15 mouse cellular contexts compared by ENCODE assay signal in genomic region chr8:70089296-70089960, GRCm38 (mm10). TPM values are rescaled to one million over a fixed set of nuclear protein-coding genes. Genes with fewer than 3 reads are reported as not detected.
DNase-seq lines count a peak whose midpoint lies in the region; ATAC-seq and TF ChIP-seq lines count a peak whose summit lies in the region.
"Had no signal": no experiment of that assay in that cellular context is flagged by ENCODE, and none has a peak within 500 bp of the region (broad histone marks: within the 10 kb centered on the region; RNA-seq: fewer than 3 reads in every experiment).

No protein-coding gene starts in this region.

- no peaks in the 10 kb centered on the region for H3K9me3 ChIP-seq in midbrain, embryonic 10.5 days (replicated peaks)
- H3K9me3 ChIP-seq in midbrain, embryonic 11.5 days (ENCODE audit: control insufficient read depth, low read length), result no peaks in the 10 kb centered on the region
- H3K9me3 ChIP-seq in hindbrain, embryonic 11.5 days (ENCODE audit: control insufficient read depth, low read length), result no peaks in the 10 kb centered on the region
- no peaks in the 10 kb centered on the region for H3K9me3 ChIP-seq in midbrain, embryonic 15.5 days
- H3K9me3 ChIP-seq: limb, embryonic 12.5 days; liver, embryonic 15.5 days had no signal

- no peaks in the 10 kb centered on the region for H3K36me3 ChIP-seq in midbrain, embryonic 10.5 days
- H3K36me3 ChIP-seq in midbrain, embryonic 11.5 days (ENCODE audit: control insufficient read depth, insufficient read depth, low read length), result no peaks in the 10 kb centered on the region
- no peaks in the 10 kb centered on the region for H3K36me3 ChIP-seq in hindbrain, embryonic 11.5 days (ENCODE audit: control insufficient read depth, insufficient read depth, low read length)
- H3K36me3 ChIP-seq in midbrain, embryonic 15.5 days (replicated peaks), result peaks cover 6% of the 10 kb centered on the region; the same call in 1 of the 2 replicates
- no peaks in the 10 kb centered on the region for H3K36me3 ChIP-seq in thymus, adult 2 months (ENCODE audit: control insufficient read depth, insufficient read depth, low read length)
- H3K36me3 ChIP-seq: limb, embryonic 12.5 days; liver, embryonic 15.5 days had no signal

- no peak for TF ChIP-seq CTCF in thymus, adult 2 months (IDR thresholded peaks at IDR 0.05; ENCODE audit: borderline replicate concordance, control insufficient read depth, extremely low read depth, insufficient read depth, low read length, poor library complexity)

- peak; percentile 37 for DNase-seq in midbrain, embryonic 10.5 days (ENCODE audit: low spot score)
- DNase-seq in midbrain, embryonic 11.5 days (ENCODE audit: low spot score, missing footprints), result no peak
- peak; percentile 59 for DNase-seq in hindbrain, embryonic 11.5 days (ENCODE audit: low spot score)
- no peak for DNase-seq in urinary bladder, adult 2 months (ENCODE audit: low spot score)
- DNase-seq in thymus, adult 2 months, result no peak
- no peak for DNase-seq in cerebellum, adult 9-11 months
- DNase-seq: cerebellum, adult 2 months; heart, adult 18-20 months; heart, postnatal 10 days; kidney, postnatal 25 days had no signal

- ATAC-seq in midbrain, embryonic 11.5 days (ENCODE audit: low FRiP score), result no peak
- peak; percentile 26; the same call in 1 of the 2 replicates for ATAC-seq in hindbrain, embryonic 11.5 days (ENCODE audit: low FRiP score)
- ATAC-seq in midbrain, embryonic 15.5 days (replicated peaks), result peak; percentile 52
- ATAC-seq: intestine, embryonic 16.5 days had no signal

- no peak overlapping the region for H3K27ac ChIP-seq in midbrain, embryonic 10.5 days (replicated peaks)
- no peak overlapping the region for H3K27ac ChIP-seq in midbrain, embryonic 11.5 days (ENCODE audit: low read depth, low read length)
- no peak overlapping the region for H3K27ac ChIP-seq in hindbrain, embryonic 11.5 days (ENCODE audit: low read depth, low read length)
- H3K27ac ChIP-seq in midbrain, embryonic 15.5 days, result 0 out of 2 replicates have a peak overlapping the region, but pooled peaks have one; percentile 1
- H3K27ac ChIP-seq in thymus, adult 2 months (ENCODE audit: control insufficient read depth, insufficient read depth, low read length), result no peak overlapping the region
- H3K27ac ChIP-seq: limb, embryonic 12.5 days; liver, embryonic 15.5 days had no signal

- H3K9ac ChIP-seq in midbrain, embryonic 11.5 days (ENCODE audit: low read length), result no peak overlapping the region
- H3K9ac ChIP-seq in hindbrain, embryonic 11.5 days (ENCODE audit: low read depth, low read length), result no peak overlapping the region
- no peak overlapping the region for H3K9ac ChIP-seq in midbrain, embryonic 15.5 days
- H3K9ac ChIP-seq: limb, embryonic 12.5 days; liver, embryonic 15.5 days had no signal

- peaks cover 38% of the 10 kb centered on the region for H3K4me1 ChIP-seq in midbrain, embryonic 10.5 days
- H3K4me1 ChIP-seq in midbrain, embryonic 11.5 days (ENCODE audit: control insufficient read depth, insufficient read depth, low read length), result peaks cover 17% of the 10 kb centered on the region
- H3K4me1 ChIP-seq in hindbrain, embryonic 11.5 days (replicated peaks; ENCODE audit: control insufficient read depth, insufficient read depth, low read length), result peaks cover 10% of the 10 kb centered on the region; the same call in 1 of the 2 replicates
- peaks cover 36% of the 10 kb centered on the region for H3K4me1 ChIP-seq in midbrain, embryonic 15.5 days
- H3K4me1 ChIP-seq in thymus, adult 2 months (replicated peaks; ENCODE audit: control insufficient read depth, insufficient read depth, low read length), result no peaks in the 10 kb centered on the region

- no peak overlapping the region for H3K4me2 ChIP-seq in midbrain, embryonic 11.5 days
- H3K4me2 ChIP-seq in hindbrain, embryonic 11.5 days (replicated peaks; ENCODE audit: low read depth, low read length), result no peak overlapping the region
- no peak overlapping the region for H3K4me2 ChIP-seq in midbrain, embryonic 15.5 days
- H3K4me2 ChIP-seq: limb, embryonic 12.5 days; liver, embryonic 15.5 days had no signal

- H3K27me3 ChIP-seq in midbrain, embryonic 10.5 days (ENCODE audit: low read depth, poor library complexity, severe bottlenecking), result peaks cover 72% of the 10 kb centered on the region
- peaks cover 52% of the 10 kb centered on the region for H3K27me3 ChIP-seq in midbrain, embryonic 11.5 days (ENCODE audit: control insufficient read depth, insufficient read depth, low read length)
- H3K27me3 ChIP-seq in hindbrain, embryonic 11.5 days (ENCODE audit: control insufficient read depth, insufficient read depth, low read length), result peaks cover 52% of the 10 kb centered on the region
- H3K27me3 ChIP-seq in midbrain, embryonic 15.5 days (replicated peaks), result peaks cover 44% of the 10 kb centered on the region
- peaks cover 23% of the 10 kb centered on the region for H3K27me3 ChIP-seq in thymus, adult 2 months (ENCODE audit: control insufficient read depth, insufficient read depth, low read length)

- peak overlapping the region; percentile 4; the same call in 1 of the 2 replicates for H3K4me3 ChIP-seq in midbrain, embryonic 10.5 days
- no peak overlapping the region for H3K4me3 ChIP-seq in midbrain, embryonic 11.5 days (ENCODE audit: low read depth, low read length)
- no peak overlapping the region for H3K4me3 ChIP-seq in hindbrain, embryonic 11.5 days (ENCODE audit: low read depth, low read length)
- H3K4me3 ChIP-seq in midbrain, embryonic 15.5 days, result no peak overlapping the region
- no peak overlapping the region for H3K4me3 ChIP-seq in thymus, adult 2 months (ENCODE audit: control insufficient read depth, insufficient read depth, low read length)
- H3K4me3 ChIP-seq: erythroblast, embryonic 14.5 days; limb, embryonic 12.5 days; liver, embryonic 15.5 days had no signal

- 51% methylated on average over 9 of the region's 9 CpGs for WGBS in midbrain, embryonic 10.5 days
- WGBS in midbrain, embryonic 11.5 days, result 46% methylated on average over 9 of the region's 9 CpGs
- 46% methylated on average over 9 of the region's 9 CpGs for WGBS in hindbrain, embryonic 11.5 days
- WGBS in midbrain, embryonic 15.5 days, result 34% methylated on average over 9 of the region's 9 CpGs
- 69% methylated on average over 9 of the region's 9 CpGs for WGBS in thymus, adult 2 months

- TF ChIP-seq POLR2A in thymus, adult 2 months (IDR thresholded peaks at IDR 0.05; ENCODE audit: control insufficient read depth, extremely low read depth, insufficient read depth, low read length, poor library complexity), result no peak

RNA-seq across cellular contexts. Expression of gene Hapln4, which starts 6.2 kb away (rescaled TPM):
- polyA plus RNA-seq in midbrain, embryonic 10.5 days (2016; fragmentation: Nextera tagmentation; extraction: Ambion mirVana), result 0.06 and 0.22 TPM in 2 replicates
- 0.04 and 0.22 TPM in 2 replicates for polyA plus RNA-seq in midbrain, embryonic 11.5 days (2014; fragmentation: Nextera tagmentation; extraction: Ambion mirVana)
- 0.22 TPM in 1 of 2 replicates, not detected in the other for polyA plus RNA-seq in hindbrain, embryonic 11.5 days (2014; fragmentation: Nextera tagmentation; extraction: Ambion mirVana)
- 0.93 and 1.4 TPM in 2 replicates for polyA plus RNA-seq in midbrain, embryonic 15.5 days (2015; fragmentation: Nextera tagmentation; extraction: Ambion mirVana)
- polyA plus RNA-seq in urinary bladder, adult 2 months (2012; rRNA removed), result 0.21 TPM in 2 replicates
- polyA plus RNA-seq in thymus, adult 2 months (2012; rRNA removed), result 0.11 and 0.15 TPM in 2 replicates
- polyA plus RNA-seq: erythroblast, embryonic 14.5 days; limb, embryonic 12.5 days had no signal

RNA-seq across cellular contexts. Expression of gene Tm6sf2, which starts 16.7 kb away (rescaled TPM):
- 0.69 and 1.1 TPM in 2 replicates for polyA plus RNA-seq in midbrain, embryonic 10.5 days (2016; fragmentation: Nextera tagmentation; extraction: Ambion mirVana)
- polyA plus RNA-seq in midbrain, embryonic 11.5 days (2014; fragmentation: Nextera tagmentation; extraction: Ambion mirVana), result 0.95 and 1.6 TPM in 2 replicates
- 0.86 and 1.4 TPM in 2 replicates for polyA plus RNA-seq in hindbrain, embryonic 11.5 days (2014; fragmentation: Nextera tagmentation; extraction: Ambion mirVana)
- polyA plus RNA-seq in midbrain, embryonic 15.5 days (2015; fragmentation: Nextera tagmentation; extraction: Ambion mirVana), result 1.7 and 2.1 TPM in 2 replicates
- 1.8 and 2.5 TPM in 2 replicates for polyA plus RNA-seq in urinary bladder, adult 2 months (2012; rRNA removed)
- 5.1 and 5.9 TPM in 2 replicates for polyA plus RNA-seq in thymus, adult 2 months (2012; rRNA removed)
- polyA plus RNA-seq: erythroblast, embryonic 14.5 days had no signal

RNA-seq across cellular contexts. Expression of gene Ncan, which starts 31.2 kb away (rescaled TPM):
- polyA plus RNA-seq in midbrain, embryonic 10.5 days (2016; fragmentation: Nextera tagmentation; extraction: Ambion mirVana), result 14.4 and 44.7 TPM in 2 replicates
- 47.2 and 52.4 TPM in 2 replicates for polyA plus RNA-seq in midbrain, embryonic 11.5 days (2014; fragmentation: Nextera tagmentation; extraction: Ambion mirVana)
- 71.3 and 74.5 TPM in 2 replicates for polyA plus RNA-seq in hindbrain, embryonic 11.5 days (2014; fragmentation: Nextera tagmentation; extraction: Ambion mirVana)
- polyA plus RNA-seq in midbrain, embryonic 15.5 days (2015; fragmentation: Nextera tagmentation; extraction: Ambion mirVana), result 186 and 193 TPM in 2 replicates
- polyA plus RNA-seq in urinary bladder, adult 2 months (2012; rRNA removed), result 0.12 and 0.18 TPM in 2 replicates
- polyA plus RNA-seq in thymus, adult 2 months (2012; rRNA removed), result 0.05 and 0.08 TPM in 2 replicates
- polyA plus RNA-seq: erythroblast, embryonic 14.5 days had no signal

RNA-seq across cellular contexts. Expression of gene Nr2c2ap, which starts 41.7 kb away (rescaled TPM):
- polyA plus RNA-seq in midbrain, embryonic 10.5 days (2016; fragmentation: Nextera tagmentation; extraction: Ambion mirVana), result 28.4 and 30.7 TPM in 2 replicates
- 14.3 and 16.9 TPM in 2 replicates for polyA plus RNA-seq in midbrain, embryonic 11.5 days (2014; fragmentation: Nextera tagmentation; extraction: Ambion mirVana)
- 16.7 and 19.2 TPM in 2 replicates for polyA plus RNA-seq in hindbrain, embryonic 11.5 days (2014; fragmentation: Nextera tagmentation; extraction: Ambion mirVana)
- polyA plus RNA-seq in midbrain, embryonic 15.5 days (2015; fragmentation: Nextera tagmentation; extraction: Ambion mirVana), result 36.7 and 39.1 TPM in 2 replicates
- polyA plus RNA-seq in urinary bladder, adult 2 months (2012; rRNA removed), result 18.0 and 25.1 TPM in 2 replicates
- 20.7 and 26.9 TPM in 2 replicates for polyA plus RNA-seq in thymus, adult 2 months (2012; rRNA removed)

RNA-seq across cellular contexts. Expression of gene Sugp1, which starts 46.8 kb away (rescaled TPM):
- polyA plus RNA-seq in midbrain, embryonic 10.5 days (2016; fragmentation: Nextera tagmentation; extraction: Ambion mirVana), result 51.9 and 57.7 TPM in 2 replicates
- polyA plus RNA-seq in midbrain, embryonic 11.5 days (2014; fragmentation: Nextera tagmentation; extraction: Ambion mirVana), result 33.3 and 35.3 TPM in 2 replicates
- polyA plus RNA-seq in hindbrain, embryonic 11.5 days (2014; fragmentation: Nextera tagmentation; extraction: Ambion mirVana), result 34.5 and 35.4 TPM in 2 replicates
- polyA plus RNA-seq in midbrain, embryonic 15.5 days (2015; fragmentation: Nextera tagmentation; extraction: Ambion mirVana), result 65.4 and 65.9 TPM in 2 replicates
- polyA plus RNA-seq in urinary bladder, adult 2 months (2012; rRNA removed), result 15.4 and 20.6 TPM in 2 replicates
- 17.8 and 18.1 TPM in 2 replicates for polyA plus RNA-seq in thymus, adult 2 months (2012; rRNA removed)

Comparison
In these comparisons a context has a peak if more than half of its experiments do, and no peak if none do; other contexts are left out.
1. DNase-seq: peak in midbrain, embryonic 10.5 days (single experiment) and hindbrain, embryonic 11.5 days (single experiment); none in midbrain, embryonic 11.5 days (single experiment), urinary bladder, adult 2 months (single experiment), thymus, adult 2 months (single experiment) and cerebellum, adult 9-11 months (single experiment).
2. RNA of gene Ncan, which starts 31.2 kb away (polyA plus RNA-seq): 186 to 193 TPM in midbrain, embryonic 15.5 days, 71.3 to 74.5 TPM in hindbrain, embryonic 11.5 days, 47.2 to 52.4 TPM in midbrain, embryonic 11.5 days and 14.4 to 44.7 TPM in midbrain, embryonic 10.5 days; 0.12 to 0.18 TPM in urinary bladder, adult 2 months and 0.05 to 0.08 TPM in thymus, adult 2 months; every median in the first group is over 10 times any median in the second.